Mouse (Mus musculus) forelimb bud, embryonic 11.5 days (tissue): Measurements from ENCODE around the gene Cd109.

ENCODE experiments used
- DNase-seq: peaks from one replicate; pipeline ENCODE4 v3.0.0-alpha.2; 2012; ENCODE audit warnings: low read depth, low spot score

Cd109 gene

GRCm38 (mm10) chr9:78615401-78616021, at the start of gene Cd109:
Cd109 (plus strand) TSS chr9:78615546.
- DNase-seq: peak; percentile 49

GRCm38 (mm10) chr9:78569934-78570333, 45.4 kb upstream of the Cd109 start:
- no peak for DNase-seq

GRCm38 (mm10) chr9:78576466-78576865, 38.9 kb upstream of the Cd109 start:
- no peak for DNase-seq

GRCm38 (mm10) chr9:78578824-78579223, 36.5 kb upstream of the Cd109 start:
- no peak for DNase-seq

GRCm38 (mm10) chr9:78579644-78580396, 35.5 kb upstream of the Cd109 start:
- no peak for DNase-seq

GRCm38 (mm10) chr9:78587218-78587883, 28.0 kb upstream of the Cd109 start:
- DNase-seq: peak; percentile 43

- DNase-seq: peak; percentile 98
Observed at GRCm38 (mm10) chr9:78587914-78588313, 27.4 kb upstream of the Cd109 start, which contains the start of gene Slc17a5. Slc17a5 (minus strand) TSS chr9:78588041.

- DNase-seq: no peak
Observed at GRCm38 (mm10) chr9:78588411-78589033, 26.8 kb upstream of the Cd109 start.

GRCm38 (mm10) chr9:78590471-78590870, 24.9 kb upstream of the Cd109 start:
- no peak for DNase-seq

GRCm38 (mm10) chr9:78595257-78595656, 20.1 kb upstream of the Cd109 start:
- DNase-seq: no peak

GRCm38 (mm10) chr9:78595769-78596555, 19.4 kb upstream of the Cd109 start:
- no peak for DNase-seq

GRCm38 (mm10) chr9:78596834-78597233, 18.5 kb upstream of the Cd109 start:
- DNase-seq: peak; percentile 56

- no peak for DNase-seq
Observed at GRCm38 (mm10) chr9:78599927-78600326, 15.4 kb upstream of the Cd109 start.

GRCm38 (mm10) chr9:78601046-78601730, 14.2 kb upstream of the Cd109 start:
- DNase-seq: no peak

GRCm38 (mm10) chr9:78614201-78614600, 1.1 kb upstream of the Cd109 start:
- DNase-seq: no peak

GRCm38 (mm10) chr9:78619285-78619684, 3.9 kb downstream of the Cd109 start:
- no peak for DNase-seq

- DNase-seq: no peak
Observed at GRCm38 (mm10) chr9:78623301-78623747, 8.0 kb downstream of the Cd109 start.

GRCm38 (mm10) chr9:78629991-78630390, 14.6 kb downstream of the Cd109 start:
- DNase-seq: no peak

- DNase-seq: no peak
Observed at GRCm38 (mm10) chr9:78631755-78632434, 16.5 kb downstream of the Cd109 start.

- DNase-seq: no peak
Observed at GRCm38 (mm10) chr9:78633976-78634375, 18.6 kb downstream of the Cd109 start.
